Mouse (Mus musculus): Measurements from ENCODE around the gene Pgap3.
A peak's percentile ranks its signal among the peaks of the same experiment; 100 is the strongest.

Pgap3 gene

GRCm38 (mm10) chr11:98355732-98356299 is 44.5 kb downstream of the Pgap3 start:
- peak; percentile 75 for DNase-seq (ENCODE audit: low spot score)

- no peak for DNase-seq (ENCODE audit: low spot score)
Measured at GRCm38 (mm10) chr11:98354445-98354844, 45.8 kb downstream of the Pgap3 start.

GRCm38 (mm10) chr11:98353651-98354211 is 46.6 kb downstream of the Pgap3 start:
- no peak for DNase-seq (ENCODE audit: low spot score)

GRCm38 (mm10) chr11:98352272-98352990 is 47.9 kb downstream of the Pgap3 start:
- DNase-seq (ENCODE audit: low spot score), result no peak

- no peak for DNase-seq (ENCODE audit: low spot score)
Measured at GRCm38 (mm10) chr11:98349308-98349707, 51.0 kb downstream of the Pgap3 start.

GRCm38 (mm10) chr11:98348083-98348961 is 52.0 kb downstream of the Pgap3 start, which contains the start of gene Ppp1r1b:
Gene Ppp1r1b, plus strand, starts transcription at chr11:98348404.
- peak; percentile 50 for DNase-seq (ENCODE audit: low spot score)

GRCm38 (mm10) chr11:98347385-98348082 is 52.8 kb downstream of the Pgap3 start:
- no peak for DNase-seq (ENCODE audit: low spot score)

GRCm38 (mm10) chr11:98346168-98346567 is 54.1 kb downstream of the Pgap3 start:
- no peak for DNase-seq (ENCODE audit: low spot score)

- peak; percentile 55 for DNase-seq (ENCODE audit: low spot score)
Measured at GRCm38 (mm10) chr11:98345253-98345652, 55.0 kb downstream of the Pgap3 start.

- DNase-seq (ENCODE audit: low spot score), result peak; percentile 82
Measured at GRCm38 (mm10) chr11:98342000-98342945, 58.0 kb downstream of the Pgap3 start.

- DNase-seq (ENCODE audit: low spot score), result no peak
Measured at GRCm38 (mm10) chr11:98341174-98341573, 59.1 kb downstream of the Pgap3 start.

GRCm38 (mm10) chr11:98340597-98340996 is 59.7 kb downstream of the Pgap3 start:
- no peak for DNase-seq (ENCODE audit: low spot score)

- DNase-seq (ENCODE audit: low spot score), result no peak
Measured at GRCm38 (mm10) chr11:98339679-98340287, 60.5 kb downstream of the Pgap3 start.

- DNase-seq (ENCODE audit: low spot score), result no peak
Measured at GRCm38 (mm10) chr11:98339071-98339501, 61.2 kb downstream of the Pgap3 start.

All from T-cell, adult 2 months (primary cell).